Mouse (Mus musculus) embryonic facial prominence, embryonic 12.5 days (tissue): ENCODE data around the gene Hoxb4. TPM values are rescaled to one million over a fixed set of nuclear protein-coding genes. Genes with fewer than 3 reads are reported as not detected.
A peak's percentile ranks its signal among the peaks of the same experiment; 100 is the strongest.

ENCODE experiments used
- ATAC-seq: fragments of 200-750 bp; cut with Nextera tagmentation; 2 replicates; pipeline ENCODE4 v1.8.0; 2017; ENCODE audit not compliant: insufficient number of reproducible peaks, insufficient read depth, low FRiP score, low TSS enrichment
- H3K27ac ChIP-seq: fragments of 300-500 bp; sonication (generic); 2 replicates; pipeline ENCODE4 v1.5.1; 2016; ENCODE audit warnings: mild to moderate bottlenecking
- H3K27me3 ChIP-seq: fragments of 300-500 bp; sonication (generic); 2 replicates; pipeline ENCODE4 v1.6.1; 2016; ENCODE audit warnings: mild to moderate bottlenecking, moderate library complexity
- H3K36me3 ChIP-seq: fragments of 300-500 bp; sonication (generic); 2 replicates; pipeline ENCODE4 v1.6.1; 2016; ENCODE audit warnings: mild to moderate bottlenecking
- H3K4me1 ChIP-seq: fragments of 300-500 bp; sonication (generic); 2 replicates; pipeline ENCODE4 v1.6.1; 2016
- H3K4me2 ChIP-seq: fragments of 300-500 bp; sonication (generic); replicated peaks from 2 replicates; pipeline ENCODE4 v1.6.1; 2016; ENCODE audit warnings: mild to moderate bottlenecking, moderate library complexity
- H3K4me3 ChIP-seq: fragments of 300-500 bp; sonication (generic); 2 replicates; pipeline ENCODE4 v1.5.1; 2016; ENCODE audit warnings: mild to moderate bottlenecking
- H3K9ac ChIP-seq: fragments of 300-500 bp; sonication (generic); 2 replicates; pipeline ENCODE4 v1.6.1; 2016; ENCODE audit warnings: mild to moderate bottlenecking, moderate library complexity
- H3K9me3 ChIP-seq: fragments of 300-500 bp; sonication (generic); 2 replicates; pipeline ENCODE4 v1.6.1; 2016; ENCODE audit warnings: mild to moderate bottlenecking, moderate library complexity
- WGBS: fragments of 180-500 bp; shearing (Covaris S2); methylation state at CpG from one replicate; pipeline ENCODE4 v1.1.7; 2016; 5-methylcytosine and 5-hydroxymethylcytosine counted together
- polyA plus RNA-seq: library from polyadenylated mRNA; unstranded; fragments of >200 nt; fragmentation: Nextera tagmentation; extraction: Ambion mirVana; gene quantifications from 2 replicates; pipeline ENCODE4 v1.2.1, GENCODE M21; 2016

The Hoxb4 gene
- polyA plus RNA-seq, 1 experiment from 2014 or later: 0.22 TPM

DNA sequence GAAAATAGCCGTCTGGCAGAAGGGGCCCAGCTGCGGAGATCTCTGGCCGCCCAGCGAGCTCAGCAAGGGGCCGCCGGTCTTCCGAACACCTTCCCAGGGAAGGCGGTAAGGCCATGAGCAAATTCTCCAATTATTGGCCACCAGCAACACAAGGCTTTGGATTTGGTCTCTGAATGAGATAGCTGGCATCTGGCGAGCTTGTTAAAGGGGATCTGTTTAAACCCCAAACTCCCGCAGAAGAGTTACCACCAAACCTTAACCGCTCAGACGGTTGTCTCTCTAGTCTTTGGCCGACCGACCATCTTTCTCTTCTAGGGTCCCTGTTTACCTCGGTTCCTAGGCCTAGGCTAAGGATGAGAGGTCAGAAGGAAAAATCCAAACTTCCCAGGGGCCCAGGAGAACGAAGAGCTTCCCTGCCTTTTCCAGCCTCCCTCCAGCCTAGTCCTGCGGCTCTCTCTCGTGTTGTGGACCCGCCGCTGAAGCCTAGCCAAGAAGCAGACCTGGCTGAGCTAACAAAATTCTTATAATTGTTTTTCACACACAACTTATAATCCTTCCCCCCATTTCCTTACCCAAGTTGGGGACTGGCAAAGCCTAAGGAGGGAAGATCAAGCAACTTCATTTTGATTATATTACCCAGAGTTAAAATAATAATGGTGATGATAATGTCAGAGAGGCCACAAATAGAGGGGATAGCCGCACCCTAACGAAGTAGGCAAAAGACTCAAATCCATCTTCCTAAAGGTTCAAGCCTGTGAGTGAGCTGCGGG is 15.5 kb upstream of the Hoxb4 start:
- 4% methylated on average over 23 of the region's 23 CpGs for WGBS
- ATAC-seq: no peak
- Histone ChIP-seq H3K4me3 (no peak overlapping the region), H3K27me3 (peaks cover 100% of the 10 kb centered on the region), H3K27ac (no peak overlapping the region), H3K4me2 (no peak overlapping the region), H3K36me3 (no peaks in the 10 kb centered on the region), H3K4me1 (no peaks in the 10 kb centered on the region), H3K9me3 (no peaks in the 10 kb centered on the region), H3K9ac (no peak overlapping the region)

DNA sequence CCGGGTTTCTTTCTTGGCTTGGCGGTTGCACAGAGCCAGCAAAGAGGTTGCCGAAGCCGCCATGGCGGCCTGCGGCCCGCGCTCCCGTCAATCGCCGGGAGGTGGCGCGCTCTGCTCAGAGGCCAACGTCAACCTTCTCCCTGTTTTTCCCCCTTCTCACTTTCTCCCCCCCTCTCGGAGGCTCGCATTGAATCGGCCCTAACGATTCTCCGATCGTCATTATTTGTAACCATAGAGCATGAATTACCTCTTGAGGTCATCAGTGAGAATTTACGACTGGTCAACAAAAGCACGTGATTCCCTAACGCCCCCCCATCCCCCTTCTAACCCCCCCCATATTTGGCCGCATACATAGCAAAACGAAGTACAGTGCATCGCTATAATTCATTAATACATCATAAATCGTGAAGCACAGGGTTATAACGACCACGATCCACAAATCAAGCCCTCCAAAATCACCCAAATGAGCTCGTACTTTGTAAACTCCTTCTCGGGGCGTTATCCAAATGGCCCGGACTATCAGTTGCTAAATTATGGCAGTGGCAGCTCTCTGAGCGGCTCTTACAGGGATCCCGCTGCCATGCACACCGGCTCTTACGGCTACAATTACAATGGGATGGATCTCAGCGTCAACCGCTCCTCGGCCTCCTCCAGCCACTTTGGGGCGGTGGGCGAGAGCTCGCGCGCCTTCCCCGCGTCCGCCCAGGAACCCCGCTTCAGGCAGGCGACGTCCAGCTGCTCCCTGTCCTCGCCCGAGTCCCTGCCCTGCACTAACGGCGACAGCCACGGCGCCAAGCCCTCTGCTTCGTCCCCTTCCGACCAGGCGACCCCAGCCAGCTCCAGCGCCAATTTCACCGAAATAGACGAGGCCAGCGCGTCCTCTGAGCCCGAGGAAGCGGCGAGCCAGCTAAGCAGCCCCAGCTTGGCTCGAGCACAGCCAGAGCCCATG is 14.6 kb upstream of the Hoxb4 start, which contains the start of gene Hoxb5:
Gene Hoxb5, plus strand, starts transcription at position 186 of the 949 bp plus-strand sequence.
- no peak within 1 kb of the TSS for H3K9ac ChIP-seq
- 1% methylated on average over 69 of the region's 69 CpGs for WGBS
- H3K27ac ChIP-seq: no peak within 1 kb of the TSS
- H3K4me2 ChIP-seq: peak within 1 kb of the TSS; percentile 23; the same call in 1 of the 2 replicates
- H3K36me3 ChIP-seq: no peaks in the 10 kb centered on the region
- no peaks in the 10 kb centered on the region for H3K9me3 ChIP-seq
- no peak for ATAC-seq
- peaks cover 100% of the 10 kb centered on the region for H3K27me3 ChIP-seq
- no peaks in the 10 kb centered on the region for H3K4me1 ChIP-seq
- H3K4me3 ChIP-seq: peak within 1 kb of the TSS; percentile 12; the same call in 1 of the 2 replicates

DNA sequence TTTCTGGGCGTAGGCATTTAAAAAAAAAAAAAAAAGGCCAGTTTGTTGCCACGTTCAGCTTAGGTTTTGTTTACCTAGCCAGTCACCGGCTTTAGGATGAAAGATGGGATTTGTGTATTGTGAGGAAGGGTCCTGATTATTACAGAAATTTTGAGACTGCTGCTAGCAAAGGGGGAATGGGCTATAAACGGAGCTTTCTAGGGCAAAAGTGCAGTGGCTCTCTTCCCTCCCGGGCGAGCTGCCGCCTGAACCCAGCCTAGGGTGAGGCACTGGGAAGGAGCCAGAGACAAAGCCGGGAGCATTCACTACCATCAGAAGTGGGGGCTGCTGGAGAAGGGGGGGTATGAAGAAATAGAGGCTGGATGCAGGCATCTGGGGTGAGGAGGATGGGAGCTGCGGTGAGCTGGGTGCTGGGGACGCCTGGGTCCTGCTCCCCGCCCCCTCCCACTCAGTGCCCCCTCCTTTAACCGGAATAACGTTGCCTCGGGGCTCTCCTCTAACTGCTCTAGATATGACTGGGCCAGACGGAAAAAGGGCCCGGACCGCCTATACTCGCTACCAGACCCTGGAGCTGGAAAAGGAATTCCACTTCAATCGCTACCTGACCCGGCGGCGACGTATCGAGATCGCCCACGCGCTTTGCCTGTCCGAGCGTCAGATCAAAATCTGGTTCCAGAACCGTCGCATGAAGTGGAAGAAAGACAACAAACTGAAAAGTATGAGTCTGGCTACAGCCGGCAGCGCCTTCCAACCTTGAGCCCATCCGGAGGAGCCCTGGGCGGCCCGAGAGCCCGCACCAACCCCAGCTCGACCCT is 13.5 kb upstream of the Hoxb4 start:
- no peaks in the 10 kb centered on the region for H3K4me1 ChIP-seq
- H3K9me3 ChIP-seq: no peaks in the 10 kb centered on the region
- ATAC-seq: no peak
- WGBS: 2% methylated on average over 38 of the region's 38 CpGs
- H3K27me3 ChIP-seq: peaks cover 100% of the 10 kb centered on the region
- no peaks in the 10 kb centered on the region for H3K36me3 ChIP-seq
- H3K27ac ChIP-seq: no peak overlapping the region
- no peak overlapping the region for H3K9ac ChIP-seq
- no peak overlapping the region for H3K4me2 ChIP-seq
- H3K4me3 ChIP-seq: no peak overlapping the region

DNA sequence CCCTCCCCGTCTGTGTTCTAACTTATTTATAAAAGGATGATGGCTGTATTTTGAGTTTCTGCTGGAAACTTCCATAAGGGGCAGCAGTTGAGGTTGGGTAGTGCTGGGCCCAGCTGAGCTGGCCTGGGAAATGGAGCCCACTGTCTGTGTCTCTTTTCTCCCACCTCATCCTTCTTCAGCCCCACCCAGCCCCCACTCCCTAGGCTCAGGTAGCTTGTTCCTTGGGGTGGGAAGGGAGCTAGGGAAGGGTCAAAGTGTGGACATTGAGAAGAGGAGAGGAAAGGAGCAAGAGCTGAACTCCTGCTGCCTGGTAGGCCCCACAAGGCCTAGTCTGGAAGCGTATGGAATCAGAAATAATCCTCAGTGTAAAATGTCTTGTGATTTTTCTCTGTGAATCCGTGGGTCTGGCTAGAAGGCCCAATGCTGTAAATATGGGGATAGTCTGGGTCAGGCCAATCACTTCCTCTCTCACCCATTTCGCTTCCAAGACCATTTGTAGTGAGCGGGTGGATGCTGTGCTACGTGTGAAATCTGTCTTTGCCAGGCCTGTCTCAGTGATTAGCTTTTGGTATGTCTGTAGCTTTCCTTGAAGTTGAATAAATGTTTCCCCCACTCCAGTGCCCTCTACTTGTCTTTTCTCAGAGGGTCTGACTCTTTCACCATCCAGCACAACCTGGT is 12.4 kb upstream of the Hoxb4 start:
- no peak overlapping the region for H3K4me2 ChIP-seq
- no peaks in the 10 kb centered on the region for H3K9me3 ChIP-seq
- ATAC-seq: no peak
- H3K27ac ChIP-seq: no peak overlapping the region
- peaks cover 100% of the 10 kb centered on the region for H3K27me3 ChIP-seq
- no peaks in the 10 kb centered on the region for H3K36me3 ChIP-seq
- no peaks in the 10 kb centered on the region for H3K4me1 ChIP-seq
- H3K9ac ChIP-seq: no peak overlapping the region
- 16% methylated on average over 6 of the region's 6 CpGs for WGBS
- no peak overlapping the region for H3K4me3 ChIP-seq

DNA sequence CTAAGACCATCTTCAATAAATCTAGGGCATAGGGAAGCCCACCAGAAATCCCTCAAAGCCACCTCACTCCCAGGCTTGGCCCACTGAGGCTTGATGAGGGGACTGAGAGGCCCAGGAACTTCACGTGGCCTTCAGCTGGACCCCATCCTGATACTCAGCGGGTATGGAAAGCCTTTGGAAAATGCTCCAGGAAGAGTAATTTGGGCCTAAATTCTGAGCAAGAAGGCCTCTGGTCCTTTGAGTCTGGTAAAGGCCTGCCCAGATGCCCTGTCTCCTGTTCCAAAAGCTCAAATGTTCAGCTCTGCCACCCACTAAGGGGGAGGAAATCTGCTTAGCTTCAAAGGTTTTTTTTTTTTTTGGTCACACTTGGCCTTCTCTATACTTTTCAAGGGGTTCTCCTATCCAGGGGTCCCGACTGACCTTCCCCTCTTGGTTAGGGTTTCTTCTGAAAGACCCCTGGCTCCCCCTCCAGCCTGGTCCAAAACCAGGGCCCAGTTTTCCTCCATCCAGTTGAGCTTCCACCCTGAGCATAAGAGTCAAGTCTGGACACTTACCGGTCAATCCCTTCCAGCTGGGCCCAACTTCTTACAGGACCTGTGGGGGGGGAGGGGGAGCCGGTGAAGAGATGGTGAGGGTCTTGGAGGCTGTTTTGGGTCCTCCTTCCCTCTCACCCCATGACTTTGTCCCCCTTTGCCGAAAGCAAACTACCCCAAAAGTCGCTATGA is 11.7 kb upstream of the Hoxb4 start:
- WGBS: 5% methylated on average over 7 of the region's 7 CpGs
- peaks cover 100% of the 10 kb centered on the region for H3K27me3 ChIP-seq
- no peak overlapping the region for H3K4me3 ChIP-seq
- no peak overlapping the region for H3K4me2 ChIP-seq
- no peak overlapping the region for H3K27ac ChIP-seq
- no peaks in the 10 kb centered on the region for H3K36me3 ChIP-seq
- no peak for ATAC-seq
- H3K9me3 ChIP-seq: no peaks in the 10 kb centered on the region
- no peak overlapping the region for H3K9ac ChIP-seq
- H3K4me1 ChIP-seq: no peaks in the 10 kb centered on the region

DNA sequence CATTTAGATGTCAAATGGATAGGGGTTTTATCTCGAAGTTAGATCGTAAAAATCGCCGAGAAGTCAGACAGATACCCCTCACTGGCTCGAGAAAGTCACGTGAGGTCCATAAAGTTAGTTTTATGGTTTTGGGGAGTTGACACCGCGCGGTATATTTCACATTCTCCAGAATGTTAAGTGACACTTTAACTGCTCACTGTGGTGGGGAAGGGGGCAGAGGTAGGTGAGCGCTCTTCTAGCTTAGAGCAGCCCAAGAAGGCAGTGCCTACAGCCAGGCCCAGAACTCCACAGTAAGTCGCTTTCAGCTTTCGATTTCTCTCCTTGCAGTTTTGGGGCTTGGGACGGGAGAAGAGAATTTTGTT is 11.2 kb upstream of the Hoxb4 start:
- Histone ChIP-seq H3K27ac (no peak overlapping the region), H3K27me3 (peaks cover 100% of the 10 kb centered on the region), H3K36me3 (no peaks in the 10 kb centered on the region), H3K4me2 (no peak overlapping the region), H3K9ac (no peak overlapping the region), H3K9me3 (no peaks in the 10 kb centered on the region), H3K4me3 (no peak overlapping the region), H3K4me1 (no peaks in the 10 kb centered on the region)
- no peak for ATAC-seq
- 3% methylated on average over 13 of the region's 13 CpGs for WGBS

DNA sequence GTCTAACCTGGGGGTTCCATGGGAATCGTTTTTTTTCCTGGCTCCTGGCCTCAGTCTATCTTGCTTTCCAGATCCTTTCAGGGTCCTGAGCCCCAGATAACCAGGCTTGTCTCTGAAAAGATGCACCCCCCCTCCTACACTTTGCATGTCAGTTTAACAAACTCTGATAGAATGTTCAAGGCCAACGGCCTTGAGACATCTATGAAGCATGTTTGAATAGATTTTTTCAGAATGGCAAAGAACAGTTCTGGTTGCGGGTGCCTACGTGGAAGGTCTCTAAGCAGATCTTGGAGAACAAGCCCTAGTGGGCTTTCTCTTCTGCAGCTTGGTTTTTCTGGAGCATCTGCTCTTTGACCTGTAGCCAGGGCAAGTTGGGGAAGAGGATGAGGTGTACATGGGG is 9.3 kb upstream of the Hoxb4 start:
- WGBS: 12% methylated on average over 4 of the region's 4 CpGs
- H3K27me3 ChIP-seq: peaks cover 100% of the 10 kb centered on the region
- no peaks in the 10 kb centered on the region for H3K36me3 ChIP-seq
- H3K27ac ChIP-seq: no peak overlapping the region
- no peaks in the 10 kb centered on the region for H3K4me1 ChIP-seq
- no peak overlapping the region for H3K4me3 ChIP-seq
- no peak overlapping the region for H3K9ac ChIP-seq
- no peak for ATAC-seq
- no peak overlapping the region for H3K4me2 ChIP-seq
- H3K9me3 ChIP-seq: no peaks in the 10 kb centered on the region

DNA sequence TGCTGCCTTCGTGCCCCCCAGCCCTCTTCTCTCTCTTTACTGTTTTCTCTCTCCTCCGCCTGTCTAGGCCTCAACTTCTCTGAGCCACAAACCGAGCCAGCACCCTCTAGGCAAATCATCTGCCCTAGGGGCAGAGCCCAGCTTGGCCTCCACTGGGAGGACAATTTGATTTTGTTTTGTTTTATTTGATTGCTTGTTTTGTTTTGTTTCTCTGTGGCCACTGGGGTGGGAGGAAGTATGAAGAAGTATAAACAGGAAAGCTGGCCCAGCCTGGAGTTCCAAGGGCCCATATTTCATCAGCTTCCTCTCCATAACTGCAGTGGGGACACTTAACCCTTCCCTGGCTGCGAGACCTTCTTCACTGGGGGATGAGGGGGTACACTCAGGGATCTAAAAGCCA is 8.8 kb upstream of the Hoxb4 start:
- no peak overlapping the region for H3K4me3 ChIP-seq
- no peak overlapping the region for H3K9ac ChIP-seq
- WGBS: 9% methylated on average over 4 of the region's 4 CpGs
- H3K36me3 ChIP-seq: no peaks in the 10 kb centered on the region
- no peaks in the 10 kb centered on the region for H3K9me3 ChIP-seq
- H3K27ac ChIP-seq: no peak overlapping the region
- no peak overlapping the region for H3K4me2 ChIP-seq
- ATAC-seq: no peak
- no peaks in the 10 kb centered on the region for H3K4me1 ChIP-seq
- H3K27me3 ChIP-seq: peaks cover 100% of the 10 kb centered on the region

DNA sequence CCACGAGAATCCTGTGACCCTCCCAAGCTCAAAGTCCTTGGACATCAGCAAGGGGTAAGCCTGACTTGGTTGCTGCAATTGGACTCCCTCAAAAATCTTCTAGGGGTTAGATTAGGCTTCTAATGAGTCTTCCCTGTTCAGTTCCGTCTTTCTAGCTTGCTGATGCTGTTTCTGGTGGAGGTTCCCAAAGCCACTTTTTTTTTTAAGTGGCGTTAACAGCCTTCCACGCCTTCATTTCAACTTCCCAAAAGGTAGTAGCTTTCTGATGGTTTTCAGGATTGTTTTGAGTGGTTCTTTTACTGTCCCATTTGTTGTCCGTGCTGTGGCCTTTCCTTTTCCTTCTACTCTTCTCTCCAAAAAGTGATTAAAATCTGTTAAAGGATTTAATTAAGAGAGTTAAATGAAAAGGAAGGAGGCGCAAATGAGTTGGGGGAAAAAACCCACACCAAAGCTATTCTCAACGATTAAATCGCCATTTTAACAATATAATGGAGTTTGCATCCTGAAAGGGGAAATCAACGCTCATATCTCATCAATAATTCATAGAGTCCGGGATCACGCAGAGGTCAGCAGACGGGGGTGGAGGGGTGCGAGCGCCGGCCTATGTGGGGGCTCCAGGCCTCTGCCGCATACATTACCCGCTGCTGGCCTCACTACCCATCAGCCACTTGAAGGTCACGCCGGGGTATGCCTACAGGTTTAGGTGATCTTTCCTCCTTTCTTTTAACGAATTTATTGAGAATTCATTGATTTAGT is 7.7 kb upstream of the Hoxb4 start:
- no peak for ATAC-seq
- H3K36me3 ChIP-seq: no peaks in the 10 kb centered on the region
- H3K27me3 ChIP-seq: peaks cover 98% of the 10 kb centered on the region
- H3K4me1 ChIP-seq: no peaks in the 10 kb centered on the region
- no peak overlapping the region for H3K27ac ChIP-seq
- H3K9me3 ChIP-seq: no peaks in the 10 kb centered on the region
- 3% methylated on average over 20 of the region's 20 CpGs for WGBS
- no peak overlapping the region for H3K4me2 ChIP-seq
- H3K9ac ChIP-seq: no peak overlapping the region
- H3K4me3 ChIP-seq: no peak overlapping the region

DNA sequence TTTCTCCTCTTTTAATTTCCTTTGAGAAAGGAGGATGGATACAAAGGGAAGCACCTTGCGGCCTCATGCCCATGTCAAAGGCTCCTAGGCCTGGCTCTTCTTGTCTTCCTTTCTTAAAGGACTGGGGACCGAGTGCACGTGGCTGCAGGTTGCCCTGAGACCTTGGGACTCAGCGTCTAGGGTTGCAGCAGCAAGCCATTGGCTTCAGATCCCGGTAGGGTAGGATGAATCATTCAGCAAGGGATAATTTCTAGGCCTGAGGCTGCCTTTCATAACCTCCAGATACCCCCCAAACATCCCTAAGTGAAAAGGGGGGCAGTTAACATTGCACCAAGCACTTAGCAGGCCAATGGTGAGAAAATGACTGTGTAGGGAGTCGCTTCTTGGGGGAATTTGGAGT is 7.0 kb upstream of the Hoxb4 start:
- Histone ChIP-seq H3K9me3 (no peaks in the 10 kb centered on the region), H3K36me3 (no peaks in the 10 kb centered on the region), H3K4me3 (no peak overlapping the region), H3K4me1 (no peaks in the 10 kb centered on the region), H3K9ac (no peak overlapping the region), H3K27me3 (peaks cover 98% of the 10 kb centered on the region), H3K27ac (no peak overlapping the region), H3K4me2 (no peak overlapping the region)
- no peak for ATAC-seq
- 7% methylated on average over 6 of the region's 6 CpGs for WGBS
